Mouse (Mus musculus): Measurements from ENCODE around the gene Gcg. TPM values are rescaled to one million over a fixed set of nuclear protein-coding genes. Genes with fewer than 3 reads are reported as not detected.

Gene Gcg
- polyA plus RNA-seq (2017; shearing (Covaris generic)): not detected

GRCm38 (mm10) chr2:62483550-62483949 lies at the start of gene Gcg:
Gene Gcg (minus strand): TSS chr2:62483650.
- ATAC-seq: no peak

GRCm38 (mm10) chr2:62531065-62531464 lies 47.6 kb upstream of the Gcg start:
- no peak for ATAC-seq

GRCm38 (mm10) chr2:62526399-62526798 lies 42.9 kb upstream of the Gcg start:
- peak; percentile 59 for ATAC-seq

- no peak for ATAC-seq
Measured at GRCm38 (mm10) chr2:62517790-62518189, 34.3 kb upstream of the Gcg start.

- no peak for ATAC-seq
Measured at GRCm38 (mm10) chr2:62514477-62514876, 31.0 kb upstream of the Gcg start.

- ATAC-seq: no peak
Measured at GRCm38 (mm10) chr2:62513477-62513876, 30.0 kb upstream of the Gcg start.

GRCm38 (mm10) chr2:62507130-62507529 lies 23.7 kb upstream of the Gcg start:
- no peak for ATAC-seq

GRCm38 (mm10) chr2:62506441-62506840 lies 23.0 kb upstream of the Gcg start:
- ATAC-seq: no peak

- ATAC-seq: no peak
Measured at GRCm38 (mm10) chr2:62504269-62504796, 20.9 kb upstream of the Gcg start.

GRCm38 (mm10) chr2:62503326-62503725 lies 19.9 kb upstream of the Gcg start:
- ATAC-seq: no peak

- ATAC-seq: no peak
Measured at GRCm38 (mm10) chr2:62502516-62502915, 19.1 kb upstream of the Gcg start.

GRCm38 (mm10) chr2:62498821-62499220 lies 15.4 kb upstream of the Gcg start:
- ATAC-seq: no peak

- no peak for ATAC-seq
Measured at GRCm38 (mm10) chr2:62498086-62498485, 14.6 kb upstream of the Gcg start.

- no peak for ATAC-seq
Measured at GRCm38 (mm10) chr2:62497333-62498002, 14.0 kb upstream of the Gcg start.

- ATAC-seq: no peak
Measured at GRCm38 (mm10) chr2:62495407-62495806, 12.0 kb upstream of the Gcg start.

- ATAC-seq: no peak
Measured at GRCm38 (mm10) chr2:62489832-62490231, 6.4 kb upstream of the Gcg start.

GRCm38 (mm10) chr2:62484906-62485305 lies 1.5 kb upstream of the Gcg start:
- no peak for ATAC-seq

- no peak for ATAC-seq
Measured at GRCm38 (mm10) chr2:62480285-62481198, 2.9 kb downstream of the Gcg start.

- ATAC-seq: no peak
Measured at GRCm38 (mm10) chr2:62469551-62469950, 13.9 kb downstream of the Gcg start.

- ATAC-seq: peak; percentile 50
Measured at GRCm38 (mm10) chr2:62463287-62463686, 20.2 kb downstream of the Gcg start.

- ATAC-seq: no peak
Measured at GRCm38 (mm10) chr2:62462174-62462573, 21.3 kb downstream of the Gcg start.

GRCm38 (mm10) chr2:62460815-62461450 lies 22.5 kb downstream of the Gcg start:
- peak; percentile 54 for ATAC-seq

- no peak for ATAC-seq
Measured at GRCm38 (mm10) chr2:62460231-62460710, 23.2 kb downstream of the Gcg start.
